Mouse (Mus musculus): ENCODE results near the gene Gm9767. TPM values are rescaled to one million over a fixed set of nuclear protein-coding genes. Genes with fewer than 3 reads are reported as not detected.

Gm9767 gene
- 0.17 TPM in 1 of 2 replicates, not detected in the other for polyA plus RNA-seq (2012; rRNA removed)

GRCm38 (mm10) chr10:26077671-26078481 lies at the start of gene Gm9767:
Gm9767 (plus strand) TSS chr10:26078255.

GRCm38 (mm10) chr10:26078521-26079142 lies 577 bp downstream of the Gm9767 start, which contains the start of gene Tmem200a:
Tmem200a (minus strand) TSS chr10:26079052.

Other genes starting within 250 kb of the Gm9767 start
- 5.3 and 8.7 TPM in 2 replicates for gene Tmem200a, start 797 bp downstream of the Gm9767 start, polyA plus RNA-seq (2012; rRNA removed)
- 0.13 TPM in 1 of 2 replicates, not detected in the other for gene Samd3, start 151.5 kb downstream of the Gm9767 start, polyA plus RNA-seq (2012; rRNA removed)